Mouse (Mus musculus): ENCODE data around the gene Bcl3.
A peak's percentile ranks its signal among the peaks of the same experiment; 100 is the strongest.
"Not testable (repeated sequence)": the region's sequence is repeated elsewhere in the genome, so short reads cannot be mapped to it uniquely, and the experiment has no call there.

Gene Bcl3

DNA sequence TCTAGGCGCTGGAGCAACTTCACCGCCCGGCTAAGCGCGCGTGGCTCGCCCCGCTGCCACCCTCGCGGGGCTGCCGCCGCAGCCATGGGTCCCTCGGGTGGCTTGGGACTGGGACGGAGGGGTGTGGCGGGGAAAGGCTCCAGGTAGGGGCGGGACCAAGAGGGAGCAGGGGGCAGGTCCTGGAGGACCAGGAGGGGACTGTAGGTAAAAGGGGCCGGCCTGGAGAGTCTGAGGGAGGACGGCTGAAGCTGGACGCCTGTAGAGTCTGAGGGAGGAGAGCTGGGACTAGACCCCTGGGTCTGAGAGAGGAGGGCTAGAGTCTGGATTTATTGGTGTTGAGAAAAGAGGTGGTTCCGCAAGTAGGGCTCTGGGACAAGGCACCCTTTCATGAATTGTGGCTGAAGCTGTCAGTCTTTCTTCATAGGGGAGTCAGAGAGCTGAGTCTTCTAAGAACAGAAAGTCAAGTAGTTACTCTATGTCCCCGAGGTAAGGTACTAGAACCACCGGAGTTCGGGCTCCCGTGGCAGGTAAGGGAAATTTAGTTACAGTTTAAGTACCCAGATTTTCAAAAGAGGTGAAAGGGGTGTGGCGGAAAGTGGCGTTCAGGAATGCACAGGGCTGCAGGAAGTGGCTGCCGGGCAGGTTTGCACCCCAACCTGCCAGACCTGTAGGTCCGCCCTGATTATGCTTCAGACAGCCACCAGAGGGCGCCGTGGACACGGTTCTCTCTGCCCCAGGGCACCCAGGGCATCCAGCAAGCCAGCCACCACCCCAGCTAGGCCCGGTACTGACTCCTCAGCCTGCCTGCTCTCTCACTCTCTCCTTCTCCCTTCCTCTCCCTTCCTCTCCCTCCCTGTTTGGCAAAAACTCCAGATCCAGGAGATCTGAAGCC, 25.6 kb downstream of the Bcl3 start, which contains the start of gene Cblc:
TSS of gene Cblc (minus strand) at position 113 of the 892 bp plus-strand sequence.
- peak; percentile 56 for DNase-seq

DNA sequence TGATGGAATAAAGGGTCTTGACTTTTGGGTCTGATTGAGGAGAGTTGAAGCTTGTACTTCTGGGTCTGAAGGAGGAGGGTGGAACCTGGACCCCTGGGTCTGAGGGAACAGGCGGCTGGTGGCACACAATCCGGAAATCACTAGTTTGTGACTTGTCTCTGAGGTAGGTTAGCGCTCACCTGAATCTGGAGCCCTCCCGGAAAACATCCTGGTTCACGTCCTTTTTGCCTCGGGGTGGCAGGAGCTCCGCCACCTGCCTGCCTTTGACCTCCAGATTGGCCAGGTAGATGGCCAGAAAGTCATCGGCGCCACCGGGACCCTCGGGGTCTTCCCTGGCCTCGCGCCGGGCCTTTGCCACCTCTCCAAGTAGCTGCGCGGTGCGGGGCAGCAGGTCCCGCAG, 26.3 kb downstream of the Bcl3 start:
- DNase-seq: no peak

DNA sequence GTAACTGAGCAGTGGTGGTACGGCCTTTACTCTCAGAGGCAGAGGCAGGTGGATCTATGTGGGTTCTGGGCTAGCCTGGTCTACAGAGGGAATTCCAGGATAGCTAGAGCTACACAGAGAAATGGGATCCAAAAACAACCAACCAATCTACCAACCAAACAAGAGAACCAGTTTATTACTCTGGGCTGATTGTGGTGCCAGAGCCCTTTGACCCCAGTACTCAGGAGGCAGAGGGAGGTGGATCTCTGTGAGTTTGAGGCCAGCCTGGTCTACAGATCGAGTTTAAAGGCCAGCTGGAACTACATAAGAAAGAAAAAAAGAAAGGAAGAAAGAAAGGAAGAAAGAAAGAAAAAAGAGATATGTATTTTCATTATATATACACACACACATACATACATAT, 27.3 kb downstream of the Bcl3 start:
- no peak for DNase-seq

DNA sequence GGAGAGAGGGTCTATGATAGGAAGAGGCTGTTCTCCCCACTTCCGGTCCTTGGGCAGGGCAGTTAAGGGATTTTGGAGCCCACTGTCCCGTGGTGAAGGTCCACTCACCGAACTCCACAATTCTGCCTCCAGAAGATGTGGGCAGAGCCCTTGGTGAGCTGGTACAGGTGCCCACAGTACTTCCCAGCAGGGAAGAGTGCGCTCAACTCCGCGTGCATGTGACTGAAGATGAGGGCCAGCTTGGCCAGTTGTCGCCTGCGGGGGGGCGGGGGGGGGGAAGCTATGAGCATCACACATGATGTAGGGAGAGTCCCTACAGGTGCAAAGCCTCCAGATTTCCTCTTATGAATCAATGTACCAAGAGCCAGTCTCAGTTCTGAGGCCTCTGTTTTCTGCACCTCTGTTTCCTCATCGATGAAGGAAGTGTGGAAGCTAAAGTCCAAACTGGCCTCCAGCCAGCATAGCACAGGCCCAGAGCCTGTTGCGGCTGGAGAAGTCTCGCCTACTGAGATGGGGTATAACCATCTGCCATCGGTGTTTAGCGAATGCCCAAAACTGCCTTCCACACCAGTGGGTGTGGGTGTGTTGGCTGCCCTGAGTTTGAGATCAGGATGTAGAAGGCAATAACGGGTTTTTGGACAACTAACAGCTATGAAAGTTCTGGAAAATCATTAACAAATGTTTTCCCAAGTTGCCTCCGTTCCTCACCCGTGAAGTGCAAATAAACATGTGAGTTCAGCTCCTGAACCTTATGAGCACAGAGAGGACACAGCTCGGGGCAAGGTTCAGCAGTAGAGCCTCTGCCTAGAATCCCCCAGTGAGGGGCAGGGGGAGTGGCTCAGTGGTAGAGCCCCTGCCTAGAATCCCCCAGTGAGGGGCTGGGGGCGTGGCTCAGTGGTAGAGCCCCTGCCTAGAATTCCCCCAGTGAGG, 29.6 kb downstream of the Bcl3 start:
- DNase-seq: no peak

DNA sequence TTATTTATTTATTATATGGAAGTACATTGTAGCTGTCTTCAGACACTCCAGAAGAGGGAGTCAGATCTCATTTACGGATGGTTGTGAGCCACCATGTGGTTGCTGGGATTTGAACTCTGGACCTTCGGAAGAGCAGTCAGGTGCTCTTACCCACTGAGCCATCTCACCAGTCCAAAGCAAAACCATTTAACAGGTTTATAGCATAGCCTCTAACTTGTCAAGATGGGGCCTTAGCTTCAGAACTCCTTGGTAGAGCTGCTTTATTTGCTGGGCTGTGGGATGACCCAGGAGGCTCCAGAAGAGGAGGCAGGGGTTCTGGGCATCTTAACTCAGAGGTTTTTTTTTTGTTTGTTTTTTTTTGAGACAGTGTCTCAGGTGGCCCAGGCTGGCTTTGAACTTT, 31.1 kb downstream of the Bcl3 start:
- DNase-seq: not testable (repeated sequence)

DNA sequence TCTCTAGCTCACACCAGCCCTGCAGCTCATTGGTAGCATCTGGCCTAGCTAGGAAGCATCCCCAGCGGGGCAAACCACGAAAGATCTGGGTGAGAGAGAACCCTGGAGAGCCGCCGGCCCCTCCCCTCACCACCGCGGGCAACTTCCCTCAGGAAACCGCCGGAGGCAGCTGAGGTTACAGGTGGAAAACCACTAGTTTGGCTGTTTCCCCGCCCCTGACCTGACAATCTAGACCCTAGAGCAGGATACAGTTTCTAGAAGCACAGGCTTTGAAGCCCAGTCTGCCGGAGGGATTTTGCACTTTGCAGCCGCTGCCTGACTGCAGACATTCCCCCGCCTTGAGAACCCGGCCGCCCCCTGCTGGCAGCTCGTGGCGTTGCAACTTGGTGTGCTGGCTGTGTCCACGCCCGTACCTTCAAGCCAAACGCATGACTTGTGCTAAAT, 32.6 kb downstream of the Bcl3 start:
- peak; percentile 92 for DNase-seq

DNA sequence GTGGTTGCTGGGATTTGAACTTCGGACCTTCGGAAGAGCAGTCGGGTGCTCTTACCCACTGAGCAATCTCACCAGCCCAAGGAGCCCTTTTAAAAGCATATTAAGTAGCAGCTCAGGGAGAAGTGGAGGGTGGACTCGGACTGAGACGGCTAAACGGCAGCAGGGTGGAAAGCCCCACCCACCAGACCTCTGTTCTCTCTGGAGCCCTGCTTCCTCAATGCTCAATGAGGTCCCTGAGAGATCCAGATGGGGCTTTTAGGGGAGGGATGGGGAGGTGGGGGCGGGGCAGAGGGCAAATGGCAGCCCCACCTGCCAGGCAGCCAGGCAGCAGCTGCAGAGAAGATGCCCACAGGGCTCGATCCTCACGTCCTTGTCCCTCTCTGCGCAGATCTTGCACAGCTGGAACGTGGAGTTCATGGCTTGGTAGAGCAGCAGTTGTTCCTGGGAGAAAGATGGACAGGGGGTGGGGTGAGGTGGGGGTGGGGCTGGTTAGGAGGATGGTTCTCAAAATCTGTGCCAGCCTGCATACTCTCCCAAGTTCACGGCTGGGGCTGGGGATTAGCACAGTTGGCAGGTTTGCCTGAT, 36.6 kb downstream of the Bcl3 start:
- no peak for DNase-seq

DNA sequence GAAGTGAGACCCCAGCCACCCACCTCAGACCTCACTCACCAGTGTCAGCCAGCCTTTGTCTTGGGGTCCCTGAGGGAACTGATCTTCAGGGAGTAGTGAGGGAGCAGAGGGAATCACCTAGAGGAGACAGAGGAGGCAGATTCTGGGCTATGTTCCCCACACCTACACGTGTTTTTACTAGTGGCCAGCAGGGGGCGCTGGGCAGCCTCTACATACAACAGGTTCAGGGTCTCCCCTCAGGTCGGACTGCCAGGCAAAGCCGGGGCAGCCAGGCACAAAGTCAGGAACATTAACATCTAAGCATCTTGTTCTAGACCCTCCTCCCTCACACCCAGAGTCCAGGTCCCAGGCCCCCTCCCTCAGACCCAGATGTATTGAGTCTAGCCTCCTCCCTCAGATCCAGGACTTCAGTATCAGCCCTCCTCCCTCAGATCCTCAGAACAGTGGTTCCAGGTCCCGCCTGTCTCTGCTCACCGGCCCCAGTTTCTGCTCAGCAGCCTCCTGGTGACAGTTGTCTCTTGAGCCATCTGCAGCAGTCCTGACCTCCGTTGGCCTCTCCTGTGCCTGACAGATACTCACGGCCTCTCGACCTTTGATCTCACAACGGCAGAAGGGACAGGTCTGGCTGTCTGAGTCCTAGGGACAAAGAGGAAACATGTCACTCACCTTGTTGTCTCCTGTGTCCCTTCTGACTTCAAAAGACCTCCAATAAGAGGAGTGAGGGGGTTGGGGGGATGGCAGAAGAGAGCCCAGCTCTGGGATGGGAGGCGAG, 37.6 kb downstream of the Bcl3 start:
- no peak for DNase-seq

DNA sequence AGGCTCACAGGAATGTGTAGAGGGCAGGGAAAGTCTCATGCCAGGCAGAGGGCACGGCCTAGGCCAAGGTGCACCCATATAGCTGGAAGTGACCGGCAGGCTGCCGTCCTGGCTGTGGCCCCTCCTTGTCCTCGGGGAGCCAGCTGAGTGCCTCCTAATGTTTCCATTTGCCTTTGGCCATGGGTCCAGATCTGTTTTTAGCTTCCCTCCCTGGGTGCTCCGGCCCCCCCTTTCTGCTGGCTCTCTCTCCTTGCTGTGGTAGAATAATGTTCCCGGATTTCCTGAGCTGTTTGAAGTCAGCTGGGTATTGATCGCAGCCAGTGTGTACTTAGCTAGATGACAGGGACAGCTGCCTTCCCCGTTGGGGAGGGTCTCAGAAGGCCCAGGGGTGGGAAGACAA, 38.9 kb downstream of the Bcl3 start:
- no peak for DNase-seq

DNA sequence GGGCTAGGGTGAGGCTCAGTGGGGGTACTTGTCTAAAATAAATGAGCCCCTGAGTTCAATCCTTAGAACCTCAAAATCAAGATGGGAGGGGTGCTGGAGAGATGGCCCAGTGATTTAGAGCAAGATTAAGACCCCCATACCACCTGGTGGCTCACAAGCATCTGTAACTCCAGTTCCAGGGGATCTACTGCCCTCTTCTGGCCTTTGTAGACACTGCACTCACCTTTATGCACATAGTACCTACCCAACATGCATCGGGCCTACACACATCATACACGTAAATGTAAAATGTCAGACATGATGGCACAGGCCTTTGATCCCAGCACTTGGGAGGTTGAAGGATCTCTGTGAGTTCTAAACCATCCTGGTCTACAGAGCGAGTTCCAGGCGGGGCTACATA, 39.9 kb downstream of the Bcl3 start:
- DNase-seq: no peak

DNA sequence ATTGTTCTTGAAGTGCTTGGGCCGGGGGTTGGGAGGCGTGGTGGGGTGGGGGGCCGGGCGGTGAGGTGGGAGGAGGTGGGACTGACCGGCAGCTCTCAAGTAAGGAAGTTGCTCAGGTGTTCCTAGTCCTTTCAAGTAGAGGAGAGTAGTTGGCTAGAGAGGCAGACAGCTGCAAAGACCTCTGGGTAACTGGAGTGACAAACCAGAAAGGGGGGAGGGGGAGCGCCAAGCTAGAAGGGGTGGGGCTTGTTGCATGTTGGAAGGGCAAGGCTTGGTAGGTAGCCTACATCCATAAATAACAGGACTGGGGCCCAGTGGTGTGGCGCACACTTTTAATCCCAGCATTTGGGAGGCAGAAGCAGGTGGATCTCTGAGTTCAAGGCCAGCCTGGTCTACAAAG, 40.8 kb downstream of the Bcl3 start:
- no peak for DNase-seq

DNA sequence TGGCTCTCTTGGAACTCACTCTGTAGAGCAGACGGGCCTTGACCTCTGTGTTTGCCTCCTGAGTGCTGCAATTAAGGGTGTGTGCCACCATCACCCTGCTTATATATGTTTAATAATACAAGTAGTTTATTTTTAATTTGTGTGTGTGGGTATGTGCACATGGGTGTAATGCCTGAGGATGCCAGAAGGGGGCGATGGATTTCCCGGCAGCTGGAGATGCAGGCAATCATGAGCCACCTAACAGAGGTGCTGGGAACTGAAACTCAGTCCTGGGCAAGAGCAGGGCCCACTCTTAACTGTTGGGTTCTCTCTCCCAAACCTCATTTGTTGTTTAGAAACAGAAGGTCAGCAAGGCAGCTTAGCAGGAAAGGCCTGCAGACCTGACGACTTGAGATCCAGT, 42.7 kb downstream of the Bcl3 start:
- no peak for DNase-seq

DNA sequence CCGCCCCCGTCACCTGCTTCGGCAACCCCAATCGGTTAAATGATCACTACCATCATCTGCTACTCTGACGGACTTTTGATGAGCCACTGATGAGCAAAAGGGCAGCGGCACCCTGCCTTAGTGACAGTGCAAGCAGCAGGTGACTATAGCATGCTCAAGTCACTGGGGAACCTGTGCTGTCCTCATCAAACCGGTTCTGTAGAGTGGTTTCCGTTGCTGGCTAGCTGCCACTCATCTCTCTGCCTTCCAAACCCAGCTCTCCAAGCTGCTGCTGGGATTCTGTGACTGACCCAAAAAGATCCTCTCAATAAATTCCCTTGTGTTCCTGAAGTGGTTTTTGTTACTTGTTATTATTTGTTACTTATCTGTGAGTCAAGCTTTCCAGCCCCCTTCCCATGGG, 43.9 kb downstream of the Bcl3 start:
- no peak for DNase-seq

DNA sequence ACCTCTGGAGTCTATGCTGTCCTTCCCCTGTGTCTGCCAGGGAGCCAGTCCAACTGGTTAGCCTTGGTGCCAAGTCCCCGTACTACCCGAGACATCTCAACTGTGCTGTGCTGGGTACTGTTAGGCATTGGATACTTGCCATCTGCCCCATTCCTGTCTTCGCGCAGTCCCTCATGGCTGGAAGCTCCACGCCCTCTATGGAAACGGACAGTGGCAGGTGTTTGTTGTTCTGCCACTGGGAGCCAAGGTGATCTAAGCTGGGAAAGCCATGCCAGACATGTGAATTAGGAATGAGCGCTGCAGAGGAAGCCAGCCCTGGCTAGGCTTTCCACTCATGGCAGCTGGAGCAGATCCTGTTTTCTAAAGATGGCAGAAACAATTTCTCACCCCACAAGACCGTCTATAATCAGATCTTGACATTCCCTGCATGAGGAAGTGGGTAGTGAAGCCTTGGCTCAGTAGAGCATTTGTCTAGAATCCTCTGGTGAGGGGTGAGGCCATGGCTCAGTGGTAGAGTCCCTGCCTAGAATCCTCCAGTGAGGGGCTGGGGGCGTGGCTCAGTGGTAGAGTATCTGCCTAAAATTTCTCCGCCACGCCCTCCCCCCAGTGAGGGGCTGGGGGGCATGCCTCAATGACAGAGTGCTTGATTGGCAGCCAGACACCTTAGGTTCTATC, 45.4 kb downstream of the Bcl3 start:
- no peak for DNase-seq

DNA sequence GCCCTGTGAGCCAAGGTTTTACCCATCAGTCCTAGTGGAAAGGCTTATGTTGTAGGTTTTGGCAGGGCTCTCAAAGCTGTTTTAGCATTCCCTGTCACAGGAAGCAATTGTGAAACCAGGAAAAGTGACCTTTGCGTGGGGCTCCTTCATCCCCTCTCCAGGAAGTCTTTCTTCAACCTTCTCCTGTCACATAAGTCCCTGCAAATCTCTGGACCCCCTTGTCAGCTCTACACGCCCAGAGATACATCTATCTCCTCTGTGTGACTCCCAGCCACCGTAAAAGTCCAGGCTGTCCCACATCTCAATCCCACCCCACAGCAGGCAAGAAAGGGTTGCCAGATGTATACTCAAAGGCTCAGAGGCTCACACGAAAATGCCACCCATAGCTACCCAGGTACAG, 50.9 kb downstream of the Bcl3 start:
- DNase-seq: no peak

DNA sequence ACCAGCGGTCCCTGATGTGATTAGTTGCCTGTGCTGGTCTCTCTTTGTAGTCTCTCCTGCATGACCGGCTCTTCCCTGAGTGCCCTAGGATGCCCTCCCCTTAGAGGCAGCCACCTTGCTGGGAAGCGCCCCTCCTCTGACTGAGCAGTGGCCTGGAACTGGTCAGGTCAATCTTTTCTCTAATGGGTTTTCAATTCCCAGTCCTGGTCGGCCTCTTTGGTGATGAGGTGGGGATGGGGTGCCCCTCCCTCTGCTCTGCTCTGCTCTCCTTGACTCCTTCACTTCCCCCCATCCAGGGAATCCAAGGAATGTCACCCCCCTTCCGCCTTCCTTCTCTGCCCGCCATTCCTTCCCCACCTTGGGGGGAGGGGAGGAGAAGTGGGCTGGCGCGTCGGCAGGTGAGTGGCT, 51.6 kb downstream of the Bcl3 start, which contains the start of gene Bcam:
TSS of gene Bcam (minus strand) at position 33 of the 408 bp plus-strand sequence.
- DNase-seq: no peak

DNA sequence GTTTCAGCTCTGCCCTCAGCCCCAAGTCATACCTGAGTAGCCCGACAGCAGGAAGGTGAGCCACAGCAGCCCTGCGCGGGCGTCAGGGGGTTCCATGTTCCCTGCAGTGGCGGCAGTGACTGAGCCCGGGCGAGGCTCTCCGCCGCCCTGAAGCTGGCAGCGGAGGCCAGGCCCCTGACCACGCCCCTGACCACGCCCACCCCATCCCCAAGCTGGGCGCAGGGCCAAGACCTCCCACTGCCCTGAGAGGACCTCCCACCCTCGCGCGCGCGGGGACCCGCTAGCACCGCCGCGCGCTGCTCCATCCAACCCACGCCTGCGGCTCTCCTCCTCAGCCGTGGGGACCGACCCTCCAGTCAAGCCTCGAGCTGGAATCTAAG, 52.2 kb downstream of the Bcl3 start:
- peak; percentile 72 for DNase-seq

DNA sequence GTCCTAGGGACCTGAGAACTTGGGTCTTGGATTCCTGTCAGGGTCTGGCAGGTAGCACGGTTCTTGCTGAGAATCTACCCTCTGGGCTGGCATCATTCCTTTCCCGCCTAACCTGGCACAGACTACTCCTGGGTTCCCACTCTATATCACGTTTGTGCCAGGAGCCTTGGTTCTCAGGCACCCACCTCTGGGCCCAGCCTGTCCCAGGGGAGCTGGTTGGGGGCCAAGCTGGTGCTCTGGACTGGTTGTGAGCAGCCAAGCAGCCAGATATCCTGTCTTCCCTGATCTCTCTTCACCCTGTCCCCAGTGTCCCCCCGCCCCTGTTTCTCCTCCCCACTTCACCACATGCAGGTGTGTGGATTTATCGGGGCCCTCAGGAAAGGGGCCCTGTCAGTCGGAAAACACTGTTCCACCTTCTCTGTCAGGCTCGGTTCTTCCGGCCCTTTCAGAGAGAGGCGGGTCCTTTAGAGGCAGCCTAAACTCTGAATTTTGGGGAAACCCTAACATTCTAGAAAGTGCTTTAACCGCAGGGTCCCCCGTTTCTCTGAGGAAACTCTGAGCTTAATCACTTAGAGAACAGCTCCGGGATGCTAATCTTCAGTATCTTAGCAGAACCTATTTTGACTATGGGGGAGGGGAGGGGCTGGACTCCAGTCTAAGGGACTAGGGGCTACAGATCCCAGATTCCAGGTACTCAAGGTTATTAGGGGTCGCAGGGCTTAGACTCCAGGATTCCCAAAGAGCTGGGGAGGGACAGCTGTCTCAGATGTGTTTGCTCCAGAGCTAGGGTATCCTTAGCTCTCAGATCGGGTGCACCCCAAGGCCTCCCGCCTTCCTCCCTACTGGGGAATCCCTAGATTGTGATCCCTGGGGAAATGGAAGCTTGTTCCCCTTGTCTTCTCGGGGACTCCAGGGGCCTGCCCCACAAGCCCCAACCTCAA, 52.9 kb downstream of the Bcl3 start:
- DNase-seq: no peak

DNA sequence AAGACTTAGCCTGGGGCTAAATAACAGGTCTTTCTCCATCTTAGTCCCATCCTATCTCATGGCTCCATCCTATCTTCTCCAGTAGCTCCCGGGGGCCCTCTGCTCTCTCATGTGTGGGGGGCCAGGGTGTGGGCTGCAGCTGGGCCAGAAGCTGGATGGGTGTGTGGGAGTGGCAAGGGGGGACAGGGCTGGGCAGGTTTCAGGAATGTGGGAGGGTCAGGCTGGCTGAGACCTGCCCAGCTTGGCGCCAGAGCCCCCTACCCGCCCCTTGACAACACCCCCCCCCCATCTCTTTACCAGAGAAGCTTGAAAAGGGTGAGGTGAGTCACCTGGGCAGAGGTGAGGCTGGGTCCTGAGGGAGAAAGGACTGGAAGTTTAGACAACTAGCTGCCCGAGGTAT, 53.6 kb downstream of the Bcl3 start:
- DNase-seq: no peak

DNA sequence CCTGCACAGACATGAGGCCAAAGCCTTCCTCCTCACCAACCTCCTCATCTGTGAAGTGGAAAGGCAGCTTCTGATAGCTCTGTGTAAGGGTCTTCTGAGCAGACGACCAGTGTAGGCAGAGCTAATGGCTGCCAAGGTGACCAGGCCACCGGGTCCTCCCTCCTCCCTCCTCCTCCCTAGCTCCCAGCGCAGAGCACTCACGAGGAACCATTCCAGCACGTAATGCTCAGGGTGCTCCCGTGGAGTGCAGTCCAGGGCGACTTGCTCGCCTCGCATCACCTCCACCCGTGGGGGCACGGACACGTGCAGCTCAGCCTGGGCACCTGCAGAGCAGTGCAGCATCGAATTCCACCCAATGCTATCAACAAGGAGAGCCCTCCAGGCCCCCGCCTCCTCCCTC, 54.3 kb downstream of the Bcl3 start:
- no peak for DNase-seq

DNA sequence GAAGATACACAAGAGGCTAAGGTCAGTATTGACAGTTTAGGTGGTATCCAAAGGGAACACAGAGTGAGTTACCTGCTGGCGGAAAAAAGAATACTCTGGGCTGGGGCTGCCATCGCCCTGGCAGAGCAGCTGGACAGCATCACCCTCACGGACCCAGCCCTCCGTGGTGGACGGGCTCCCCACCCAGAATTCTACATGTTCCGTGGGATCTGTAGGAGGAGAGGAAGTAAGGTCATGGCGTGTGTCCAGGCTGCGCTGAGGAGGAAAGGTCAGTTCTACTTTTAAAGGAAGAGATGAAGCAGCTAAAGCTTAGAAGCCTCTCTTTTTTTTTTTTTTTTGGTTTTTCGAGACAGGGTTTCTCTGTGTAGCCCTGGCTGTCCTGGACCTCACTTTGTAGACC, 58.0 kb downstream of the Bcl3 start:
- no peak for DNase-seq
